7 mouse cellular contexts compared by ENCODE assay signal in genomic region chr15:98166963-98167644, GRCm38 (mm10). TPM values are rescaled to one million over a fixed set of nuclear protein-coding genes. Genes with fewer than 3 reads are reported as not detected.
DNase-seq lines count a peak whose midpoint lies in the region; ATAC-seq lines count a peak whose summit lies in the region.

Gene Ccdc184 (plus strand): TSS chr15:98167158.

- no peaks in the 10 kb centered on the region for H3K36me3 ChIP-seq in liver, embryonic 12.5 days
- H3K36me3 ChIP-seq in embryonic facial prominence, embryonic 14.5 days (ENCODE audit: control insufficient read depth, insufficient read depth, low read length): no peaks in the 10 kb centered on the region
- H3K36me3 ChIP-seq in hindbrain, embryonic 16.5 days (ENCODE audit: control insufficient read depth, insufficient read depth, low read length): no peaks in the 10 kb centered on the region
- no peaks in the 10 kb centered on the region for H3K36me3 ChIP-seq in midbrain, embryonic 13.5 days

- H3K4me1 ChIP-seq in liver, embryonic 12.5 days: peaks cover 7% of the 10 kb centered on the region
- no peaks in the 10 kb centered on the region for H3K4me1 ChIP-seq in embryonic facial prominence, embryonic 14.5 days (ENCODE audit: control insufficient read depth, insufficient read depth, low read length)
- peaks cover 7% of the 10 kb centered on the region for H3K4me1 ChIP-seq in hindbrain, embryonic 16.5 days (ENCODE audit: control insufficient read depth, insufficient read depth, low read depth, low read length)
- H3K4me1 ChIP-seq in midbrain, embryonic 13.5 days (replicated peaks): peaks cover 50% of the 10 kb centered on the region

- peak within 1 kb of the TSS; percentile 46 for H3K4me2 ChIP-seq in liver, embryonic 12.5 days
- peak within 1 kb of the TSS; percentile 73 for H3K4me2 ChIP-seq in embryonic facial prominence, embryonic 14.5 days (ENCODE audit: low read depth, low read length)
- peak within 1 kb of the TSS; percentile 72 for H3K4me2 ChIP-seq in hindbrain, embryonic 16.5 days (ENCODE audit: low read length)
- peak within 1 kb of the TSS; percentile 84 for H3K4me2 ChIP-seq in midbrain, embryonic 13.5 days (replicated peaks)

- H3K4me3 ChIP-seq in liver, embryonic 12.5 days: peak within 1 kb of the TSS; percentile 18
- peak within 1 kb of the TSS; percentile 45 for H3K4me3 ChIP-seq in embryonic facial prominence, embryonic 14.5 days (ENCODE audit: low read depth, low read length)
- peak within 1 kb of the TSS; percentile 70 for H3K4me3 ChIP-seq in hindbrain, embryonic 16.5 days (ENCODE audit: low read length)
- peak within 1 kb of the TSS; percentile 64 for H3K4me3 ChIP-seq in midbrain, embryonic 13.5 days (replicated peaks)

- no peak within 1 kb of the TSS for H3K9ac ChIP-seq in liver, embryonic 12.5 days
- peak within 1 kb of the TSS; percentile 38; the same call in 1 of the 2 replicates for H3K9ac ChIP-seq in embryonic facial prominence, embryonic 14.5 days (ENCODE audit: low read depth, low read length)
- H3K9ac ChIP-seq in hindbrain, embryonic 16.5 days (ENCODE audit: low read depth, low read length): peak within 1 kb of the TSS; percentile 77
- H3K9ac ChIP-seq in midbrain, embryonic 13.5 days (replicated peaks): peak within 1 kb of the TSS; percentile 77

- no peak within 1 kb of the TSS for H3K27ac ChIP-seq in liver, embryonic 12.5 days
- H3K27ac ChIP-seq in embryonic facial prominence, embryonic 14.5 days (replicated peaks; ENCODE audit: low read depth, low read length): no peak within 1 kb of the TSS; the same call in 1 of the 2 replicates
- H3K27ac ChIP-seq in hindbrain, embryonic 16.5 days (ENCODE audit: low read depth, low read length): peak within 1 kb of the TSS; percentile 94
- peak within 1 kb of the TSS; percentile 97 for H3K27ac ChIP-seq in midbrain, embryonic 13.5 days

- H3K27me3 ChIP-seq in liver, embryonic 12.5 days (replicated peaks): peaks cover 89% of the 10 kb centered on the region
- peaks cover 65% of the 10 kb centered on the region for H3K27me3 ChIP-seq in embryonic facial prominence, embryonic 14.5 days (replicated peaks; ENCODE audit: control insufficient read depth, insufficient read depth, low read length)
- no peaks in the 10 kb centered on the region for H3K27me3 ChIP-seq in hindbrain, embryonic 16.5 days (replicated peaks; ENCODE audit: control insufficient read depth, insufficient read depth, low read length)
- peaks cover 29% of the 10 kb centered on the region for H3K27me3 ChIP-seq in midbrain, embryonic 13.5 days

- ATAC-seq in liver, embryonic 12.5 days: no peak
- ATAC-seq in embryonic facial prominence, embryonic 14.5 days (ENCODE audit: low read depth): peak; percentile 64; the same call in 1 of the 2 replicates
- peak; percentile 62 for ATAC-seq in hindbrain, embryonic 16.5 days
- peak; percentile 86 for ATAC-seq in midbrain, embryonic 13.5 days

- DNase-seq in liver: no peak
- DNase-seq in embryonic facial prominence, embryonic 14.5 days (ENCODE audit: low spot score): no peak
- DNase-seq in adrenal gland, adult 8-10 months: no peak
- no peak for DNase-seq in c-Kit-positive CD71-positive TER-119-positive erythroid progenitor cells, embryonic 14.5 days (ENCODE audit: low spot score)

- H3K9me3 ChIP-seq in liver, embryonic 12.5 days (replicated peaks): no peaks in the 10 kb centered on the region
- no peaks in the 10 kb centered on the region for H3K9me3 ChIP-seq in embryonic facial prominence, embryonic 14.5 days (ENCODE audit: control insufficient read depth, low read length)
- H3K9me3 ChIP-seq in hindbrain, embryonic 16.5 days (ENCODE audit: control insufficient read depth, low read length): no peaks in the 10 kb centered on the region
- H3K9me3 ChIP-seq in midbrain, embryonic 13.5 days: no peaks in the 10 kb centered on the region

- 7% methylated on average over 16 of the region's 18 CpGs for whole genome bisulfite sequencing in liver, embryonic 12.5 days (ENCODE audit: insufficient replicate concordance)
- 2% methylated on average over 18 of the region's 18 CpGs for WGBS in embryonic facial prominence, embryonic 14.5 days
- WGBS in hindbrain, embryonic 16.5 days: under 1% methylated on average over 17 of the region's 18 CpGs
- WGBS in midbrain, embryonic 13.5 days: under 1% methylated on average over 18 of the region's 18 CpGs

RNA-seq across cellular contexts. Expression of gene Ccdc184, which starts in this region (rescaled TPM):
- not detected in 2 replicates for polyA plus RNA-seq in liver, embryonic 12.5 days (2016; fragmentation: Nextera tagmentation; extraction: Ambion mirVana)
- polyA plus RNA-seq in embryonic facial prominence, embryonic 14.5 days (2014; fragmentation: Nextera tagmentation; extraction: Ambion mirVana): 2.0 and 2.5 TPM in 2 replicates
- polyA plus RNA-seq in hindbrain, embryonic 16.5 days (2015; fragmentation: Nextera tagmentation; extraction: Ambion mirVana): 130 and 139 TPM in 2 replicates
- polyA plus RNA-seq in midbrain, embryonic 13.5 days (2015; fragmentation: Nextera tagmentation; extraction: Ambion mirVana): 55.4 and 60.4 TPM in 2 replicates
- total RNA-seq in adrenal gland, adult 8-10 months (2022): 1 to 10 TPM in 2 of 4 experiments, under 1 TPM in 2; 0.59 to 1.3 (median 1.0) TPM

Comparison
In these comparisons a context has a peak if more than half of its experiments do, and no peak if none do; other contexts are left out.
1. RNA of gene Ccdc184 (polyA plus RNA-seq): 130 to 139 TPM in hindbrain, embryonic 16.5 days and 55.4 to 60.4 TPM in midbrain, embryonic 13.5 days; 2.0 to 2.5 TPM in embryonic facial prominence, embryonic 14.5 days and not detected in liver, embryonic 12.5 days; every median in the first group is over 10 times any median in the second.
2. H3K27ac ChIP-seq: peak in hindbrain, embryonic 16.5 days (single experiment) and midbrain, embryonic 13.5 days (single experiment); none in liver, embryonic 12.5 days (single experiment) and embryonic facial prominence, embryonic 14.5 days (single experiment).
3. H3K4me3 ChIP-seq: peak in every context shown above with its lines; median percentile 70 in hindbrain, embryonic 16.5 days; 64 in midbrain, embryonic 13.5 days; 45 in embryonic facial prominence, embryonic 14.5 days; 18 in liver, embryonic 12.5 days.
4. Peak in every context shown above with its lines, with median percentiles within 50 percentile points of each other: H3K4me2 ChIP-seq.